Mouse (Mus musculus) testis, adult 2 months (tissue): ENCODE measurements around the gene Taf10.

Source experiments
- CTCF ChIP-seq: fragments of 200-500 bp; IDR thresholded peaks from 2 replicates; pipeline ENCODE4 v1.5.1; 2012; ENCODE audit warnings: low read depth, mild to moderate bottlenecking, inconsistent platforms, low read length, moderate library complexity; ENCODE audit not compliant: control insufficient read depth, insufficient read depth, insufficient replicate concordance
- POLR2A ChIP-seq: fragments of 200-500 bp; IDR thresholded peaks from 2 replicates; pipeline ENCODE4 v1.6.1; 2012; ENCODE audit warnings: low read depth, mild to moderate bottlenecking, inconsistent platforms, low read length, moderate library complexity; ENCODE audit not compliant: control insufficient read depth

GRCm38 (mm10) chr7:105736264-105736901 lies 7.8 kb downstream of the Taf10 start, which contains the start of gene Ilk:
- peak; percentile 75; the same call in 1 of the 2 replicates for TF ChIP-seq POLR2A
- 0 out of 2 replicates have a peak, but pooled peaks have one; percentile 2 for TF ChIP-seq CTCF
